Mouse (Mus musculus) kidney, embryonic 16.5 days (tissue): Measurements from ENCODE around the gene H2-Q10. TPM values are rescaled to one million over a fixed set of nuclear protein-coding genes. Genes with fewer than 3 reads are reported as not detected.
"Not testable (repeated sequence)": the region's sequence is repeated elsewhere in the genome, so short reads cannot be mapped to it uniquely, and the experiment has no call there.

Experiments
- ATAC-seq: fragments of 200-750 bp; cut with Nextera tagmentation; 2 replicates; pipeline ENCODE4 v1.8.0; 2017; ENCODE audit warnings: moderate TSS enrichment; ENCODE audit not compliant: low FRiP score, low TSS enrichment
- H3K27ac ChIP-seq: fragments of 300-500 bp; sonication (generic); 2 replicates; pipeline ENCODE4 v1.5.1; 2014; ENCODE audit warnings: low read length
- H3K27me3 ChIP-seq: fragments of 300-500 bp; sonication (generic); 2 replicates; pipeline ENCODE4 v1.6.1; 2014; ENCODE audit warnings: low read length, control low read depth, mixed read lengths; ENCODE audit not compliant: insufficient read depth
- H3K36me3 ChIP-seq: fragments of 300-500 bp; sonication (generic); 2 replicates; pipeline ENCODE4 v1.6.1; 2014; ENCODE audit warnings: low read length, control low read depth, mixed read lengths; ENCODE audit not compliant: insufficient read depth
- H3K4me1 ChIP-seq: fragments of 300-500 bp; sonication (generic); 2 replicates; pipeline ENCODE4 v1.6.1; 2014; ENCODE audit warnings: low read length, control low read depth, mixed read lengths; ENCODE audit not compliant: insufficient read depth
- H3K4me2 ChIP-seq: fragments of 300-500 bp; sonication (generic); replicated peaks from 2 replicates; pipeline ENCODE4 v1.6.1; 2014; ENCODE audit warnings: low read depth, low read length
- H3K4me3 ChIP-seq: fragments of 300-500 bp; sonication (generic); 2 replicates; pipeline ENCODE4 v1.5.1; 2014; ENCODE audit warnings: mild to moderate bottlenecking, low read length
- H3K9ac ChIP-seq: fragments of 300-500 bp; sonication (generic); replicated peaks from 2 replicates; pipeline ENCODE4 v1.6.1; 2014; ENCODE audit warnings: low read length
- H3K9me3 ChIP-seq: fragments of 300-500 bp; sonication (generic); 2 replicates; pipeline ENCODE4 v1.6.1; 2016; ENCODE audit warnings: low read length, control low read depth
- WGBS: fragments of 180-500 bp; shearing (Covaris S2); extraction: QIAGEN DNeasy Blood & Tissue Kit; methylation state at CpG from one replicate; pipeline ENCODE4 v1.1.7; 2014; 5-methylcytosine and 5-hydroxymethylcytosine counted together
- polyA plus RNA-seq: library from polyadenylated mRNA; unstranded; fragments of >200 nt; fragmentation: Nextera tagmentation; extraction: Ambion mirVana; gene quantifications from 2 replicates; pipeline ENCODE4 v1.2.1, GENCODE M21; 2015

The H2-Q10 gene
- polyA plus RNA-seq, 1 experiment from 2014 or later: 1.6 TPM

DNA sequence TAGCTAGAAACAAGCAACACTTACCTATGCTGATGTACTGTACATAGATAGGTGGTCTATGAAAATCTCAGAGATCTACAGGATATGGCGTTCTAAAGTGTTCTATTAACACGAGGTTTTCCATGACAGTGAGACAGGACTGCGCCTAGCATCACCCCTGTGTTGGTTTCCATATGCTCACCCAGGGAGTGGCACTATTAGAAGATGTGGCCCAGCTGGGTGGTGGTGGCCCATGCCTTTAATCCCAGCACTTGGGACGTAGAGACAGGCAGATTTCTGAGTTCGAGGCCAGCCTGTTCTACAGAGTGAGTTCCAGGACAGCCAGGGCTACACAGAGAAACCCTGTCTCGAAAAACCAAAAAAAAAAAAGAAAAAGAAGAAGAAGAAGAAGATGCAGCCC, 39.2 kb upstream of the H2-Q10 start:
- not testable (repeated sequence) for H3K27me3 ChIP-seq, H3K27ac ChIP-seq, H3K4me3 ChIP-seq, H3K4me2 ChIP-seq, H3K9me3 ChIP-seq, H3K4me1 ChIP-seq, ATAC-seq, H3K36me3 ChIP-seq, H3K9ac ChIP-seq
- 88% methylated on average over 6 of the region's 6 CpGs for WGBS

DNA sequence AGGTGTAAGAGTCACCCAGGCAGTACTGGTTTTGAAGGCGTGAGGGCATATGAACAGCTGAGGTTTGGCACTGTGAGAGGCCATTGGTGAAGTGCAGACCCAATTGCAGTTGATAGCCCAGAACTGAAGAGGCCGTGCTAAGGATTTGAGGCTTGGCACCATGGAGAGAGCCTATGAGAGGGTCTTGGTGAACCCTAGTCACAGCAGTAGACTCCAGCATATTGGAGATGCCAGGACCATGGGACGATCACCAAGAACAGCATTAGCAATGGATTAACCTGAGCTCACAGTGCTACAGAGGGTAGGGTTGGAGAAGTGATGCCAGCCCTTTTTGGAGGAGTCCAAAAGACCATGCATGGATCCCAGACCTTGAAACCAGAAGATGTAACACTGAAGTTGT, 37.7 kb upstream of the H2-Q10 start:
- not testable (repeated sequence) for H3K9ac ChIP-seq, H3K36me3 ChIP-seq, H3K27ac ChIP-seq, ATAC-seq, H3K4me1 ChIP-seq, H3K4me3 ChIP-seq, H3K4me2 ChIP-seq, H3K9me3 ChIP-seq, H3K27me3 ChIP-seq
- 90% methylated on average over 2 of the region's 3 CpGs for WGBS

DNA sequence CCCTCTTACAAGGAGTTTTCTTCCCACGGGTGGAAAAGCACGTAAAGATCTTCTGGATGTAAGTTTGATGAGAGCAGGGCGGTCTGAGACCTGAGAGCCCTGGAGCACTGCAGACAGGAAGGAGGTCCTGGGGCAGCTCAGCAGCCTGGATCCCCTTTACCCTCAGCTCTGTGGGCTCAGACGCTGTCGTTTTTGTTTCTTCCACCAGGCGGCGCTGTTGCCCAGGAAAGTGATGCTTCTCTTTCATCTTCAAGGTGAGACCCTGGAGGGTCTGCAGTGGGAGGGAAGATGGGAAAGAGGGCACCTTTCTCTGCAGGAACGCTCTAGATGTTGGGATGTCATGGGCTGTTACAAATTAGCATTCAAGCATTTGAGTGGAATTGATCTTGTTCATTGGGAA, 35.1 kb upstream of the H2-Q10 start:
- not testable (repeated sequence) for H3K4me2 ChIP-seq, ATAC-seq, H3K4me3 ChIP-seq, H3K9me3 ChIP-seq, H3K27me3 ChIP-seq, H3K36me3 ChIP-seq, H3K27ac ChIP-seq, H3K9ac ChIP-seq, H3K4me1 ChIP-seq
- WGBS: 8% methylated on average over 8 of the region's 8 CpGs

DNA sequence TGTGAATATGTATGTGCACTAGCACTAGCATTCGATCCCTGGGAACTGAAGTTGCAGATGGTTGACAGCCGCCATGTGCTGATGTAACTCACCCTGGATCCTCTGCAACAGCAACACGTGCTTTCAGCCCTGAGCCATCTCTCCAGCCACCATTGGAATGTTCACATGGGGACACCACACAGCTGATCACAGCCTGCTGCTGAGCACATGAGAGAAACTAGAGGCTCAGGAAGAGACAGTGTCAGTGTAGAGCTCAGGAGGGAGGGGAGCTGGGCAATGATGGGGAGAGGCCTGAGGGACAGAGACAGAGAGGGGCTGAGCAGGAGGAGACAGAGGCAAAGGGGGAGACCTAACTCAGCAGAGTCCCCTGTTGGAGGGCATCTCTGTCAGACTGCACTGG, 34.3 kb upstream of the H2-Q10 start:
- not testable (repeated sequence) for H3K4me1 ChIP-seq, H3K9ac ChIP-seq, H3K4me3 ChIP-seq, H3K4me2 ChIP-seq, ATAC-seq, H3K36me3 ChIP-seq, H3K27ac ChIP-seq, H3K9me3 ChIP-seq, H3K27me3 ChIP-seq
- 79% methylated on average over 3 of the region's 3 CpGs for WGBS

DNA sequence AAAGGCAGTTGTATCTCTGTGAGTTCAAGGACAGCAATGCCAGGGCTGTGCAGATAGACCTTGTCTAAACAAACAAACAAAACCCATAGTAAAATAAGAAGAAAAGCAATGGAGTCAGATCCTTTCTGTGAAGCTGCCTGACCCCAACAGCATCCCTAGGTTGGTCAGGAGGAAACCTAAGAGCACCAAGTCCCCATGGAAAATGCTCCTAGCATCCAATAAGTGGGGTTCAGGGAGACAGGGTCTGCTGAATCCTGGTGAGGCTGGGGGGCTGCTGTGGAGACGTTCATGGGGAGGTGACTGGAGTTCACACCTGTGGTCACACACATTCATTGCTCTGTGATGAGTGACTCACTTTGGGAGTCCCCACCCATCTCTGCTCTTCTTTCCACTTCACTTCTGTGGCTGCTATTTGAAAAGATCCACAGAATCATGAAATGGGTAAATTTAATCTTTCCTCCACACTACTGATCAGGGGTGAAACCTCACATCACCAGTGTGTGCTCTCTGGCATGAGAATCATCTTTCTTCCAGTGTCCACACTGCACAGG, 32.4 kb upstream of the H2-Q10 start:
- not testable (repeated sequence) for ATAC-seq, H3K9me3 ChIP-seq, H3K9ac ChIP-seq, H3K4me1 ChIP-seq, H3K27me3 ChIP-seq, H3K36me3 ChIP-seq, H3K4me2 ChIP-seq, H3K4me3 ChIP-seq, H3K27ac ChIP-seq
- WGBS: 60% methylated on average over 1 of the region's 1 CpGs

DNA sequence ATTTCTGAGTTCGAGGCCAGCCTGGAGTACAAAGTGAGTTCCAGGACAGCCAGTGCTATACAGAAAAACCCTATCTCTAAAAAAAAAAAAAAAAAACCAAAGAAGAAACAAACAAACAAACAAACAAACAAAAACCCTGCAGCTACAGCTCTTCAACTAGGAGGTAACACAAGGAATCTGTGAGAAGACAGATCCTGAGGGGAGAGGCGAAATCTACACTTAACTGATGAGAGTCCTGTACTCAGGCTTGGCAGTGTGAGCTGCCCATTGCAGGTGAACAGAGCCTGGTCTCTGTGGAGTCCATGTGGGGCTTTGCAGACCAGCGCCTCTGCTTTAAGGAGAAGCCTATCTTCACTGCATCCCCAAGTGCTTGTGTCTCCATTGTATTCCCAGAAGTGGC, 31.5 kb upstream of the H2-Q10 start:
- ATAC-seq, H3K9me3 ChIP-seq, H3K36me3 ChIP-seq, H3K9ac ChIP-seq, H3K27me3 ChIP-seq, H3K4me3 ChIP-seq, H3K4me1 ChIP-seq, H3K27ac ChIP-seq, H3K4me2 ChIP-seq: not testable (repeated sequence)
- WGBS: 76% methylated on average over 2 of the region's 3 CpGs

DNA sequence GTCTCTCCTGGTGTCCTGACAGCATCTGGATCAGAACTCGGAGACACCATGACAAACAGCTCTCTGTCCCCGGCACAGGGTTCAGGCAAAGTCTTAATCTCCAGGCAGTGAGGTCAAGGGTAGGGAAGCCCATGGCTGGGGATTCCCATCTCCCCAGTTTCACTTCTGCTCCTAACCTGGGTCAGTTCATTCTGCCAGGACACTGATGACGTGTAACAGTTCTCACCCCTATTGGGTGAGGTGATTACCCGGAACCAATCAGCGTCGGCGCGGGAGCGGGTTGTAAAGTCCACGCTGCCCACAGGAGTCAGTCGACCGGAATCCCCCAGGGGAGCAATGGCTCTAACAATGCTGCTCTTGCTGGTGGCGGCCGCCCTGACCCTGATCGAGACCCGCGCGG, 31.0 kb upstream of the H2-Q10 start, which contains the start of gene H2-Q7:
H2-Q7 (plus strand) TSS at position 271 of the 400 bp plus-strand sequence.
- not testable (repeated sequence) for H3K27me3 ChIP-seq, H3K9me3 ChIP-seq, H3K4me1 ChIP-seq, H3K27ac ChIP-seq, H3K36me3 ChIP-seq
- Histone ChIP-seq H3K4me2 (peak within 1 kb of the TSS; percentile 82), H3K9ac (peak within 1 kb of the TSS; percentile 57), H3K4me3 (peak within 1 kb of the TSS; percentile 49)
- ATAC-seq: peak; percentile 96
- 4% methylated on average over 17 of the region's 18 CpGs for WGBS

DNA sequence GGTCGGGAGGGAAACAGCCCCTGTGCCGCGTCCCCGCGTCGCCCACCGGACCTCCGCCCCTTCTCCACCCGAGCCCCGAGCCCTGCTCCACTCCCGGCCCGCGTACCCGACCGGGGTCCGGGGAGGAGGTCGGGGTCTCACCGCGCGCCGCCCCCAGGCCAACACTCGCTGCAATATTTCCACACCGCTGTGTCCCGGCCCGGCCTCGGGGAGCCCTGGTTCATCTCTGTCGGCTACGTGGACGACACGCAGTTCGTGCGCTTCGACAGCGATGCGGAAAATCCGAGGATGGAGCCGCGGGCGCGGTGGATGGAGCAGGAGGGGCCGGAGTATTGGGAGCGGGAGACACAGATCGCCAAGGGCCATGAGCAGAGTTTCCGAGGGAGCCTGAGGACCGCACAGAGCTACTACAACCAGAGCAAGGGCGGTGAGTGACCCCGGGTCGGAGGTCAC, 30.6 kb upstream of the H2-Q10 start:
- not testable (repeated sequence) for H3K4me1 ChIP-seq, H3K27ac ChIP-seq, H3K36me3 ChIP-seq, H3K27me3 ChIP-seq, H3K9me3 ChIP-seq
- under 1% methylated on average over 42 of the region's 48 CpGs for WGBS
- peak overlapping the region; percentile 49 for H3K4me3 ChIP-seq
- peak; percentile 50 for ATAC-seq
- peak overlapping the region; percentile 82 for H3K4me2 ChIP-seq
- H3K9ac ChIP-seq: peak overlapping the region; percentile 57

DNA sequence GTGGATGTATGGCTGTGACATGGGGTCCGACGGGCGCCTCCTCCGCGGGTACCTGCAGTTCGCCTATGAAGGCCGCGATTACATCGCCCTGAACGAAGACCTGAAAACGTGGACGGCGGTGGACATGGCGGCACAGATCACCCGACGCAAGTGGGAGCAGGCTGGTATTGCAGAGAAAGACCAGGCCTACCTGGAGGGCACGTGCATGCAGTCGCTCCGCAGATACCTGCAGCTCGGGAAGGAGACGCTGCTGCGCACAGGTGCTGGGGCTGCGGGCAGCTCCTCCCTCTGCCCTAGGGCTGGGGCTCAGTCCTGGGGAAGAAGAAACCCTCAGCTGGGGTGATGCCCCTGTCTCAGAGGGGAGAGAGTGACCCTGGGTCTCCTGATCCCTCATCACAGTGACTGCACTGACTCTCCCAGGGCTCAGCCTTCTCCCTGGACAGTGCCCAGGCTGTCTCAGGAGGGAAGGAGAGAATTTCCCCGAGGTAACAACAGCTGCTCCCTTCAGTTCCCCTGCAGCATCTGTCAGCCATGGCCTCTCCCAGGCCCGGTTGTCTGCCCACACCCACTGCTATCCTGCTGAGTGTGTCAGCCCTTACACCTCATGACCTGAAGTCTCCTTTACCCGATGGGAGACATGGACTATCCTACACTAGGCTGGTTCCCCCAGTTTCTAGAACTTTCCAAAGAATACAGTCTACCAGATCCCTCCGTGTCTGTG, 29.8 kb upstream of the H2-Q10 start:
- not testable (repeated sequence) for H3K4me3 ChIP-seq, H3K4me1 ChIP-seq, H3K9ac ChIP-seq, H3K9me3 ChIP-seq, H3K27me3 ChIP-seq, H3K4me2 ChIP-seq, H3K36me3 ChIP-seq, H3K27ac ChIP-seq
- ATAC-seq: 0 out of 2 replicates have a peak, but pooled peaks have one; percentile 1
- 52% methylated on average over 23 of the region's 27 CpGs for WGBS

DNA sequence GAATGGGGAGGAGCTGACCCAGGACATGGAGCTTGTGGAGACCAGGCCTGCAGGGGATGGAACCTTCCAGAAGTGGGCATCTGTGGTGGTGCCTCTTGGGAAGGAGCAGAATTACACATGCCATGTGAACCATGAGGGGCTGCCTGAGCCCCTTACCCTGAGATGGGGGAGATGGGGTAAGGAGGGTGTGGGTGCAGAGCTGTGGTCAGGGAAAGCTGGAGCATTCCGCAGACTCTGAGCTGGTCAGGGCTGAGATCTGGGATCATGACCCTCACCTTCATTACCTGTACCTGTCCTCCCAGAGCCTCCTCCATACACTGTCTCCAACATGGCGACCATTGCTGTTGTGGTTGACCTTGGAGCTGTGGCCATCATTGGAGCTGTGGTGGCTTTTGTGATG, 27.5 kb upstream of the H2-Q10 start:
- ATAC-seq, H3K4me1 ChIP-seq, H3K27me3 ChIP-seq, H3K9me3 ChIP-seq, H3K36me3 ChIP-seq, H3K9ac ChIP-seq, H3K27ac ChIP-seq, H3K4me3 ChIP-seq, H3K4me2 ChIP-seq: not testable (repeated sequence)
- 93% methylated on average over 2 of the region's 2 CpGs for WGBS
